Mouse (Mus musculus) bone marrow macrophage, adult 2 months (primary cell): Measurements from ENCODE around the gene Nr1i2.

Experiments
- CTCF ChIP-seq: IDR thresholded peaks from 2 replicates; pipeline ENCODE4 v1.5.1; 2012; ENCODE audit warnings: low read depth, mild to moderate bottlenecking, low read length, moderate library complexity
- POLR2A ChIP-seq: IDR thresholded peaks from 2 replicates; pipeline ENCODE4 v1.6.1; 2012; ENCODE audit warnings: mild to moderate bottlenecking, low read depth, low read length, borderline replicate concordance

DNA sequence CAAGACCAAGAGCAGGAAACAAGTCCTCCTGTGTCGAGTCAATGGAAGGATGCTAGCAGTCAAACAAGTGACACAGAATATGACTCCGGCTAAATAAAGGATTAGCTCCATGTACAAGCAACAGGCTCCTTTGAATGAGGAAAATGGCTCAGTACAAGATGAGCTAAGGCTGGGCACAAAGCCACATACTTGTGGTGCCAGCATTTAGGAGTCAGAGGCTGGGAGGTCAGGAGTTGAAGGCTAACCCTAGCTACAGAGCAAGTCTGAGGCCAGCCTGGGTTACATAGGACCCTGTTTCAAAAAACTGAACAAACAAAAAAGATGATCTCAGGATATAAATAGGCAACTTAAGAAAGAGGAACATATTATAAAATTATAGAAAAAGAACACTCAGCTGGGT, 4.5 kb downstream of the Nr1i2 start:
- TF ChIP-seq CTCF (no peak), POLR2A (no peak)
